Mouse (Mus musculus): ENCODE measurements around the gene Lipk. TPM values are rescaled to one million over a fixed set of nuclear protein-coding genes. Genes with fewer than 3 reads are reported as not detected.

The Lipk gene
- polyA plus RNA-seq, 1 experiment: not detected

DNA sequence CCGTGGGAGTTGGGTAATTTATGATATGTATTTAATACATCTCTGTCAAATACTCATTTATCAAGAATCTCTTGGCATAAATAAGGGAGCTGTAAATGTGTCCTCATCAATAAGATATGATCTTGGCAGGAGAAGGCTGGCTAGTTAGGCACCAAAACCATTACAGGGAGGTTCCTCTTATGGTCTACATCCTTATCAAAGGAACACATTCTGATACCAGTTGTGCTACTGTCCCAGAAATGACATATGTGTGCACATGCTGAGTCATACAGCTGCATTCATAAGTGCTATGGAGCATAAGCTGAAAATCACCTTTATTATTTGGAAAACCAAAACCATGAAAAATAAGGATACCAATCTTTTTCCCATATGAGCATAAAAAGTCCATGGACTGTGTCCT is 55.5 kb downstream of the Lipk start:
- Histone ChIP-seq H3K27me3 (replicated peaks) (no peaks in the 10 kb centered on the region), H3K4me1 (no peaks in the 10 kb centered on the region), H3K9me3 (no peaks in the 10 kb centered on the region), H3K36me3 (replicated peaks; ENCODE audit: low read length) (no peaks in the 10 kb centered on the region), H3K4me3 (replicated peaks) (no peak overlapping the region)
- TF ChIP-seq FLI1 (IDR thresholded peaks at IDR 0.05; ENCODE audit: low read length) (no peak), GATA1 (IDR thresholded peaks at IDR 0.05; ENCODE audit: borderline replicate concordance, low read length) (no peak)

GRCm38 (mm10) chr19:34064059-34064458 is 56.0 kb downstream of the Lipk start:
- Histone ChIP-seq H3K27me3 (replicated peaks) (no peaks in the 10 kb centered on the region), H3K4me1 (no peaks in the 10 kb centered on the region), H3K9me3 (no peaks in the 10 kb centered on the region), H3K4me3 (replicated peaks) (no peak overlapping the region), H3K36me3 (replicated peaks; ENCODE audit: low read length) (no peaks in the 10 kb centered on the region)
- TF ChIP-seq GATA1 (IDR thresholded peaks at IDR 0.05; ENCODE audit: borderline replicate concordance, low read length) (no peak), FLI1 (IDR thresholded peaks at IDR 0.05; ENCODE audit: low read length) (no peak)

DNA sequence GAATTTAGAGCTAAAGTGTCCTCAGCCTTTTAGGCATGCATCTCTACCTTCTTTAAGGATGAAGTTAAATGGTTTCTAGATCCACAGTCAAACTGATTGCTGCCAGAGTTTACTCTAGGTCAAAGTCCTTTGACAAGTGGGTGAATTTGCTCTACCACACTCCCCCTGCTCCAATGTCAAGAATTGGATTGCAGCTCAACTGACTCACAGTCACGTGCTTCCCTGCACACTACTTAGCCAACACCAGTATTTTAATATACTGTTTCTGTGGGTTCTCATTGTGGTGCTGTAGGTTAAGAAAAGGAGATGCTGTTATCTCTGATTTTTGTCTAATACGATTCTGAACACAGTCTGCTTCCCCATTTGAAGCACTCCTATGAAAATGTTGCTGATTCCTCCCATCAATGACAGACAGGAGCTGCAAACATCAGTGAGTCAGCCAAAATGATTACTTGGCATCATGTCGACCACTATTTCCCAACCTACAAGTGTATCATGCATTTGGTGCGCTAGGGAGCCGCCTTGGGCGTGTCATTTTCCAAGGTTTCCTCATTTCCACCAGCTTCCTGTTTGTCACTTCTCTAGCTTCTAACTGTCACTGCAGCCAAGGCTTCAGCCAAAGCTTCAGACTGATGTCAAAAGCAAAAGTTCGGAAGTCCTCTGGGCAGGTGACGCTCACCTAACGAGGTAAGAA is 58.8 kb downstream of the Lipk start, which contains the start of gene Lipn:
TSS of gene Lipn (plus strand) at position 580 of the 694 bp plus-strand sequence.
- TF ChIP-seq FLI1 (IDR thresholded peaks at IDR 0.05; ENCODE audit: low read length) (no peak), GATA1 (IDR thresholded peaks at IDR 0.05; ENCODE audit: borderline replicate concordance, low read length) (no peak)
- no peaks in the 10 kb centered on the region for H3K36me3 ChIP-seq (replicated peaks; ENCODE audit: low read length)
- H3K9me3 ChIP-seq: no peaks in the 10 kb centered on the region
- no peaks in the 10 kb centered on the region for H3K4me1 ChIP-seq
- H3K4me3 ChIP-seq (replicated peaks): no peak within 1 kb of the TSS
- no peaks in the 10 kb centered on the region for H3K27me3 ChIP-seq (replicated peaks)

DNA sequence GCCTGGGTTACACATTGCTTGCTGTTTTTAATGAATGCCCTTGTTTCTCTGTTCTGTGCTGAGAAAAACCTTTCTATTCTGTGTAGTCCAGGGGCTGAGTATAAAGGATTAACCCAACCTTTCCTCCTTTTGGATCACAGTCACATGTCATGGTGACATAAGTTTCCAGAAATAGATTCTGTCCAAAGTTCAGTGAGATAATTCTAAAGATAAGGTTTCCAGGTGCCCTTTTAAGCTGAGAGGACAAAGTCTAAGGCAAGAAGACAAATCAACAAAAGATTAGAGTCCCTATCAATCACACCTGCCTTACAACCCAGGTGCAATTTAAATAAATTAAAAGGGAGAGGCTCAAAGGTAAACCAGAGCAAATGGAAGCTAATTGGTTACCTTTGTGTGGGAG is 66.1 kb downstream of the Lipk start:
- H3K4me3 ChIP-seq (replicated peaks): no peak overlapping the region
- H3K36me3 ChIP-seq (replicated peaks; ENCODE audit: low read length): no peaks in the 10 kb centered on the region
- TF ChIP-seq FLI1 (IDR thresholded peaks at IDR 0.05; ENCODE audit: low read length): no peak
- TF ChIP-seq GATA1 (IDR thresholded peaks at IDR 0.05; ENCODE audit: borderline replicate concordance, low read length): no peak
- H3K4me1 ChIP-seq: no peaks in the 10 kb centered on the region
- H3K27me3 ChIP-seq (replicated peaks): no peaks in the 10 kb centered on the region
- no peaks in the 10 kb centered on the region for H3K9me3 ChIP-seq

- H3K36me3 ChIP-seq (replicated peaks; ENCODE audit: low read length): no peaks in the 10 kb centered on the region
- no peaks in the 10 kb centered on the region for H3K9me3 ChIP-seq
- no peak overlapping the region for H3K4me3 ChIP-seq (replicated peaks)
- no peaks in the 10 kb centered on the region for H3K27me3 ChIP-seq (replicated peaks)
- no peak for TF ChIP-seq FLI1 (IDR thresholded peaks at IDR 0.05; ENCODE audit: low read length)
- no peak for TF ChIP-seq GATA1 (IDR thresholded peaks at IDR 0.05; ENCODE audit: borderline replicate concordance, low read length)
- H3K4me1 ChIP-seq: no peaks in the 10 kb centered on the region
Measured at GRCm38 (mm10) chr19:34078130-34078529, 70.0 kb downstream of the Lipk start.

DNA sequence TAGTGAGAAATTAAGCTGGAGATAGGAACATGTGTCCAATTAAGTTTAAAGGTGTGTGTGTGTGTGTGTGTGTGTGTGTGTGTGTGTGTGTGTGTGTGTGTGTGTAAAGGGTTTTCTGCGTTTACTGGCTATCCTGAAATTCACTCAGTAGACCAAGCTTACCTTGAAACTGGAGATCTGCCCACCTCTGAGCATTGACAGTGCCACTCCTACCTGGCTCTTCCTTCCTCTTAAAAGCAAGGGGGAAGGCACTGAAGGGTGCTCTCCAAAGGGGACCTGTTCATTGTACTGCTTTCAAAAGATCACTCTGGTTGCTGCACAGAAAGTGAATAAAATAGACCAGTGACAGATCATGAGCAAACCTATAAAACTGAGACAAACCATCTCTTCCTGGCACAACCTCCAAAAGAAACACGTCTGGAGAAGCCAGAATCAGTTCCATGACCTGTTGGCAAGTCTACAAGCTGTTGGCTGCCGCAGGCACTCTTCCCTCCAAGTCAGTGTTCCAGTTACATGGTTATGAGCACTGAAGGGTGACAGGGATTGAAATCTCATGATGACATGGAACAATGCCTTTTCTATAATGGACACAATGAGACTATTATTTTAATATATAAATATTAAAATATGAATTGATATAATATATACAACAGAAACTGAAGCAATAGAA is 81.1 kb downstream of the Lipk start:
- TF ChIP-seq FLI1 (IDR thresholded peaks at IDR 0.05; ENCODE audit: low read length) (no peak), GATA1 (IDR thresholded peaks at IDR 0.05; ENCODE audit: borderline replicate concordance, low read length) (no peak)
- no peaks in the 10 kb centered on the region for H3K27me3 ChIP-seq (replicated peaks)
- H3K36me3 ChIP-seq (replicated peaks; ENCODE audit: low read length): no peaks in the 10 kb centered on the region
- no peaks in the 10 kb centered on the region for H3K9me3 ChIP-seq
- no peaks in the 10 kb centered on the region for H3K4me1 ChIP-seq
- no peak overlapping the region for H3K4me3 ChIP-seq (replicated peaks)

- Histone ChIP-seq H3K27me3 (replicated peaks) (no peaks in the 10 kb centered on the region), H3K9me3 (no peaks in the 10 kb centered on the region), H3K36me3 (replicated peaks; ENCODE audit: low read length) (no peaks in the 10 kb centered on the region), H3K4me1 (no peaks in the 10 kb centered on the region), H3K4me3 (replicated peaks) (no peak overlapping the region)
- no peak for TF ChIP-seq FLI1 (IDR thresholded peaks at IDR 0.05; ENCODE audit: low read length)
- no peak for TF ChIP-seq GATA1 (IDR thresholded peaks at IDR 0.05; ENCODE audit: borderline replicate concordance, low read length)
Measured at GRCm38 (mm10) chr19:34095381-34095780, 87.3 kb downstream of the Lipk start.

DNA sequence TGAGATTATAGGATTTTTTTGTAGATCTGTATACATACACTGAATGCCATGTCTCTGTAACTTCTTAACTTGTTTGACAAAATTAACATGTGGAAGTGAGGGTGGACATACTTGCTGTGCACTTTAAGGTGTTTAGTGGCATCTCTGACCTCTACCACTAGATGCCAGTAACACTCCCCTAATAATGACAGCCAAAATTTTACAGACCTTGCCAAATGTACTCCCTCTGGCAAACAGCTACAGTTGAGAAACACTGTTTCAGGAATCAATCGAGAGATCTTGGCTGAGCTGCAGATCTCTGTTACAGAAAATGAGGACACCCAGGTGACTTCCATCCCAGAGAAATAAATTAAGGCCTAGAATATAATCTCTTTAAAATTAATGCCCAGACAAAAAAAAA is 88.1 kb downstream of the Lipk start:
- Histone ChIP-seq H3K36me3 (replicated peaks; ENCODE audit: low read length) (no peaks in the 10 kb centered on the region), H3K4me1 (no peaks in the 10 kb centered on the region), H3K4me3 (replicated peaks) (no peak overlapping the region), H3K27me3 (replicated peaks) (no peaks in the 10 kb centered on the region), H3K9me3 (no peaks in the 10 kb centered on the region)
- no peak for TF ChIP-seq GATA1 (IDR thresholded peaks at IDR 0.05; ENCODE audit: borderline replicate concordance, low read length)
- no peak for TF ChIP-seq FLI1 (IDR thresholded peaks at IDR 0.05; ENCODE audit: low read length)

Other genes with a start within 250 kb of the Lipk start
- gene Lipo3, start 246.3 kb upstream of the Lipk start, polyA plus RNA-seq (2012; ENCODE audit: insufficient read depth, low replicate concordance): not detected in 2 replicates
- not detected in 2 replicates for gene Lipo1, start 220.8 kb upstream of the Lipk start, polyA plus RNA-seq (2012; ENCODE audit: insufficient read depth, low replicate concordance)
- gene Lipf, start 47.1 kb upstream of the Lipk start, polyA plus RNA-seq (2012; ENCODE audit: insufficient read depth, low replicate concordance): 1.2 TPM in 1 of 2 replicates, not detected in the other
- gene Lipn, start 59.1 kb downstream of the Lipk start, polyA plus RNA-seq (2012; ENCODE audit: insufficient read depth, low replicate concordance): not detected in 2 replicates
- gene Lipm, start 92.6 kb downstream of the Lipk start, polyA plus RNA-seq (2012; ENCODE audit: insufficient read depth, low replicate concordance): not detected in 2 replicates
- gene Ankrd22, start 157.8 kb downstream of the Lipk start, polyA plus RNA-seq (2012; ENCODE audit: insufficient read depth, low replicate concordance): not detected in 2 replicates
- gene Stambpl1, start 183.9 kb downstream of the Lipk start, polyA plus RNA-seq (2012; ENCODE audit: insufficient read depth, low replicate concordance): 1.1 TPM in 1 of 2 replicates, not detected in the other
- not detected in 2 replicates for gene Acta2, start 247.3 kb downstream of the Lipk start, polyA plus RNA-seq (2012; ENCODE audit: insufficient read depth, low replicate concordance)

Data from megakaryocyte, embryonic 14.5 days (primary cell).